Mouse (Mus musculus) left cerebral cortex, adult 9 months (tissue): ENCODE measurements at regions not wholly inside any gene's neighbourhood (a gene's known extent, or its start where the extent isn't known, plus 50 kb on each side); places are given as distances from the start of the nearest gene placed in this dataset.

Experiments
- DNase-seq, 2 experiments: peaks; one replicate each; pipeline ENCODE4 v3.0.0; 2022; ENCODE audit warnings: low spot score in 2 of 2

GRCm38 (mm10) chr10:95124476-95124875 lies 179.8 kb upstream of the Plxnc1 start:
- DNase-seq = no peak

- no peak for DNase-seq
These were observed 175.4 kb upstream of the Plxnc1 start for GRCm38 (mm10) chr10:95120007-95120406.

DNA sequence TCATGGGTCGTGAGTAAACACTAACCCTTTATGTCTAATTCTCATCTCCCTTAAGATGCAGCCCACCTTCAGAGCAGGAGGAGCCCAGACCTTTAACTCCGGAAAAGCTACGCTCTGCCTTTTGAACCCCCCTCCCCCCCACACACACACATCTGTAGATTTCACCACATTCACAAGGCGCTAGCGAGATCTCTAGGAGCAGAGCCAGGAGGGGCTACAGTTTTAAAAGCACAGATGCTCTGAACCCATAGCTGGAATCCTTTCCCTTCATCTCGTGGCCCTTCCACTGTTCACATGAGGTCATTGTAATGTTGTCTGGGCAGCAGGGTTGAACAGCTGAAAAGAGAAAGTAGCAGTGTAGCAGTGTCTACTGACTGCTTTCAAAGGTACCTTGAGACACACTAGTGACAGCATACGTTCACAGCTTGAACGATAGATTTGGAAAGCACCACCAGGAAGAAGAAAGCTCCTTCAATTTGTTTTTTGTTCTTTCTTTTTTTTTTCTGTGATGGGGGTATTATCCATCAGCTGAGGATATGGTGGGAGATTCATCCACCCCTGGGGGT lies 174.2 kb upstream of the Plxnc1 start:
- DNase-seq = no peak

- DNase-seq = no peak
These were observed 173.1 kb upstream of the Plxnc1 start for GRCm38 (mm10) chr10:95117731-95118212.

DNA sequence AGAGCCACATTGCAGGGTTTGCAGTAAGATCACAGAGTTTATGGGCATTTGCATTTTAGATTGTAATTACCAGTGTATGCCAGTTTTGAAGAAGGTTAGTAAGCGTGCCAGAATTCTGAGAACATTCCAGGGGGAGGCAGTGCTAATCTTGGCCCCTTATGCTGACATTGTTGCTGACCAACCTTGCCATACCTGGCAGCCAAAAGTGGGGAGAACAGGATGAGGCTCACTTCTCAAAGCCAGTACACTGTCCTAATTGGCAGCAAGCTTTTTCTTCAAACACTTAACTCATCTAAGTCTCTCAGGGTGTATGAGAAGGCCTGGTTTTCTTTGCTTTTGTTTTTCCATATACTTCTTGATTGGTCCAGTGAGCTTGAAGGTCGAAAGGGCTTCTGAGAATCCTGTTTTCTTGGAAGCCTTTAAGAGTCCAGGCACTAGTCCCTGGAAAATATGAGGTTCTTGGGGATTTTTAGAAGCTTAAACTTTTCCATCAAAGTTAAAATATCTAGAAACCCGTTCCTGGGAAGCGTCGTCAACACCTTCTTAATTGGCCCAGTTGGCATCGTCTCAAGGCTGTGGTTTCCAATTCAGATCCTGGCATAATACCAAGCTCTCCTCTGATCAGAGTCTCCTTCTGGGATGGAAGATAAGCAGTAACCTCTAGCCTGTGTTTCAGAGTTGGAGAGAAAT lies 172.6 kb upstream of the Plxnc1 start:
- DNase-seq = no peak

GRCm38 (mm10) chr10:95116579-95117011 lies 172.0 kb upstream of the Plxnc1 start:
- DNase-seq = no peak

DNA sequence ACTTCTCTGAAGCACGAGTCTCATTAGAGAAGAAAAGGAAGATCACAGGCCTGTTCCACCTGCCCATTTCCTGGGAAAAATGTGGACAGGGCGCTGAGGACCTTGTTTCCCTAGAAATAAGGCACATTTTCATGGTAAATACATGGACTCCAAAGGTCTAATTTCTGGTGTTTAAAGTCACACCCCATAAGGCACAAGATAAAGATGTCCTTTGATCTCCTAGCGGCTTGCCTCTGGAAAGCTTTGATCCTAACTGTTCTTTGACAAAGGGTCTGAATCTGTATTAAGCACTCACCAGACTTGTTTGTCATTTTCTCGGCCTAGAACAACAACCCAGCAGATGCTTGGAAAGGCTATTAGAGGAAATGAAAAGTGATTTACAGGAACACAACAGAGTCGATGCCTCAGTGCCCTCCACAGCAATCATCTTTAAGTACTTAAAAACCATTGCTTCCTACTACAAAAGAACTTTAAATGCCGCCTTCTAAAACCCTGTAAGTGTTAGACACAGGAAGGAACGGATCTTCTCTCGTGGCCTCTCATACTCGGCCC lies 168.3 kb upstream of the Plxnc1 start:
- DNase-seq = no peak

DNA sequence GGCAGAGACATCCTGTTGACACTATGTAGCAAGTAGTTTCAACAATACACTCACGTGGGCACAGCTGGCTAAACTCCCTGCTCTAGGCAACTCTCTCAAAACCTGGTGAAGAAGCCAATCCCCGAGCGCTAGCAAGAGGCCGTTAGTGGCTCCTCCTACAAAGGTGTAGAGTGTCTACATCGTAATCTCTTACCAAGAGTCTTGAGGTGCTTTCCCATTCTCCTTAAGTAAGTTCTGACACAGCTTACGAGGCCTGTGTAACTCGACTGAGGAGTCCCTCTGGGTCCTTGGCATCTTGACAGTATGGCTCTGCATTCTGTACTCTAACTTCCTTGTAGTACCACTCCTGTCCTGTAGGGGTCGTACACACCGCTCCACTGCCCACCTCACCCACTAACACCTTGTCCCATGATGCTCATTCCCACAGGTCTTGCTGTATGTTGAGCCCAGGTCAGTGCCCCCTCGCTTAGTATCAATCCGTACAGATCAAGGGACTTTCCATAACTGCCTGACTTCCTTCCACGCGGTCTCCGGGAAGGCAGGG lies 167.7 kb upstream of the Plxnc1 start:
- DNase-seq = no peak

- DNase-seq = no peak
These were observed 166.2 kb upstream of the Plxnc1 start for GRCm38 (mm10) chr10:95110786-95111185.

GRCm38 (mm10) chr10:95109576-95109975 lies 164.9 kb upstream of the Plxnc1 start:
- no peak for DNase-seq

- DNase-seq = no peak
These were observed 163.1 kb upstream of the Plxnc1 start for GRCm38 (mm10) chr10:95107532-95108251.

DNA sequence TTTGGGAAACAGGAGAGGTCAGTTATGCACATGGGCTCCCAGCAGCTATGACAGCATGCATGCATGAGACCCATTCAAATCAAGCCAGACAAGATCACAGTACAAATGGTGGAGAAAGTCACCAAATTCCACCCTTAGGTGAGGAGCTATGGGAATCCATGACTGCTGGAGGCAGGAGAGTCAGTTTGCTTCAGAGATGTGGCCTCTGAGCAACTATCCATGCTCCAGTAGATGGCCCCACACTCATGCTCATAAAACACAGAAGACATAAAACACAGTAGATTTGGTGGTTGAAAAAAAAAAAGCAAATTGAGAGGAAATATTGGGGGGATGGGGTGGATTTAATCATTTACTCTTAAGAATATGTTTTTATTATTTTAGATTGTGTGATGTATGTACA lies 159.2 kb upstream of the Plxnc1 start:
- peak in 1 of 2 experiments; percentile 35 for DNase-seq

DNA sequence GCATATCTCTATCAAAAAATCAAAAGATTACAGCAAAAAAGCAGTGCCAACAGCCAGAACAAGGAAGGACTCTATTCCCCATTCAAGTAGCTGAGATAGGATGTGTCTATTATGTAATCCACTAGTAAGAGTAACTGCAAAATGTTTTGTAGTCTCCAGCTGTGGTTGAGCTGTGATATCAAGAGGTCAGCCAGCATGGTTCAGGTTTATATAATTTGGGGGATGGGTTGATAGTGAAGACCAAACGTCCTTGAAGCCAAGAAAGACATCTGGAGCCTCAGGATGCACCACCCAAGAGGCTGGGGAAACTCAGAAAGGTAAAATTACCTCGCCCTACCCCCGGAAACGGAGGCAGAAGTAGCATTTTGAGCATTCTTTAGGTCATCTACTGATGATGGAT lies 158.3 kb upstream of the Plxnc1 start:
- no peak for DNase-seq

DNA sequence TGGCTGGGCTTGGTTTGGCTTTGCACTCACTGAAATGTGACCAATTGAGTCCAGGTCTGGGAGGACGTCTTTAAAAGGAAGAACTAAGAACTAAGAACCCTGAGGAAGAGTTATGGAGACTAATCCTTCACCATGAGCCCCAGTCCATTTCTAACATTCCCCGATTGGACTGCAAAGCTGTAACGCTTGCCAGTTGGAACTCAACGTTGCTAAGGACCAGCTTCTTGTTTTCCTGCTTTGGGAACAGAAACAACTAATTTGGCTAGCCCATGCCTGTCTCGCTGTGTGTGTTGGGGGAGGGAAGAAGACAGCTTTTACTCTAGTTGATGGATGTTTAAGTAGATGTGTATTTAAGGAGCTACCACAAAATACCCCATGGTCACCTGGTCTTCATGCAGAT lies 155.3 kb upstream of the Plxnc1 start:
- DNase-seq = no peak

- no peak for DNase-seq
These were observed 151.2 kb upstream of the Plxnc1 start for GRCm38 (mm10) chr10:95095847-95096246.

GRCm38 (mm10) chr10:95094771-95095170 lies 150.1 kb upstream of the Plxnc1 start:
- DNase-seq = no peak

DNA sequence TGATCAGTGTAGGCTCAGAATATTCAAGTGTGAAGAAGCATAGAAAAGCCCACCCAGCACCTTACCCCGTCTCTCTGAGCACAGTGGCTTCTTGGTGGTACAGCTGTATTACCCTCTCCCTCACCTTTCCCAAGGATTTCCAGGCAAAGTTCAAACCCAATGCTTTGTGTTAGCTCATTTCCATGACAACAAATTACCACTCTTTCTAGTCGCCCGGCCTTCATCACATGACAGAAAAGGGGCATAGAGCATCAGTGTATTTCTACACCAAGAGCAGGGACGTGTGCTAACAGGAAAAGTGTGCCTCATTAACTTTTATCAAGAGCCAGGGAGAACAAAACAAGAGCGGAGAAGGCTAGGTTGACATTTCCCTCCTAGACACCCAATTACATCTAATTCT lies 148.6 kb upstream of the Plxnc1 start:
- no peak for DNase-seq

DNA sequence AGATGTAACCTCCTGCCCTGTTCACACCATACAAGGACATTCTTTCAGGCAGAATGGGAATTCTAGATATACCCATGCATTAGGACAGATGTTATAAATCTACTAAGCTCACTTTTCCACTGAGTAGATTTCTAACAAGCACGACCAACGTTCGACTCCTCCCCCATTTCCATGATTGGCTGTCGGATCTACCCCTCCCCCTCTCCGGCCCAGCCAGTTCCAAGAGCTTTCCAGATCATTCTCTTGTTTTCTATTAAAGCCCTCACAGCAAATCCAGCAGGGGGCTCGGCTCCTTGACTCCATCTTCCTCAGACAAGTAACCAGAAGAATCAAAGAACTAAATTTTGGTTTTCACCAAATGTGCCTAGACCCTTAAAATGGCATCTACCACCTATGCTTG lies 146.5 kb upstream of the Plxnc1 start:
- no peak for DNase-seq

DNA sequence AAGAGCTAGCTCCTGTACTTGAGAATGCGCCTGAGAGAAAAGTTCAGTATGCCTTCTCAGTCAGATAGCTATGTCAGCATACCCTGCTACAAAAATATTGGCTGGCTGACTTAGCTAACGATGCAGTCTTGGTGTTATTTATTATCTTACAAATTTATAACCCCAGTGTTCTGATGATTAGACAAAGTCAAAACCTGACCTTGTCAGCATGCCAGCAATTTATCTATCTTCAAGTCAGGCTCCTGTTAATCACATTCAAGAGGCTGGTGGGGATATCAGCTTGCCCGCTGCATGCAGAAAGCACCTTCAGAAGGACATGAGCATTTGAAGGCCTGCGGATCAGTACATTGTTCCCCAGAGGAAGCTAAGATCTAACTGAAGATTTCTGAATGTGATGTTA lies 146.0 kb upstream of the Plxnc1 start:
- no peak for DNase-seq

GRCm38 (mm10) chr10:95090035-95090434 lies 145.4 kb upstream of the Plxnc1 start:
- no peak for DNase-seq

DNA sequence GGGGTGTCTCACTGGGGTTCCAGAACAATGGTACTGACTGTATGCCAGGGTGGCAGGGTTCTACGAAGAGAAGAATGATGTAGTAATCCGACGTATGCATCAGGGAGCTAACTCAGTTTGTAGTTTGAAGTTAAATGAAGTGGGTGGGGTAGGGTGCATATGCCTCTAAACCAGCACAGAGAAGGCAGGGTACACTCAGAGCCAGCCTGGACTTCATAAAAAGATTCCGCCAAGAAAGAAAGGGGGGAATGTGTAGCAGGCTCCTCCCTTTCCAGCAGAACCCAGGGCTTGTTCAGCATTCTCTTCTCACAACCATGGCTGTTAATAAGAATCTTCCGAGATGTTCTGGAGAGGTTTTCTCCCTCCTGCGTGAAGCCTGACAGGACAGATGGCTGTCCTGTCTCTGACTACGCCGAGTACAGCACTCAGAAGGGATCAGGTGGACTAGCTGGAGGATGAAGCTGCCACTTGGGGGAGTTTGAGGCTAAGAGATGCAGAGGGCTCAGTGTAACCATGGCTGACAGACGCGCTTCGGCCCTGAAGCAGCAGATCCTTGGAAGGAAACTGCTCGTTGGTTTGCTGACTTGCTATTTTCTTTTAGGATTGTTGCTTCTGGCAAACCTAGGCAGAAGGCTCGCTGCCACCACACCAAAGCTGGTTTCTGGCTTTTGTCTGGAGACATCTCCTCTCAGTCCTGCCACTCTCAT lies 143.4 kb upstream of the Plxnc1 start:
- peak in 1 of 2 experiments; percentile 65 for DNase-seq

DNA sequence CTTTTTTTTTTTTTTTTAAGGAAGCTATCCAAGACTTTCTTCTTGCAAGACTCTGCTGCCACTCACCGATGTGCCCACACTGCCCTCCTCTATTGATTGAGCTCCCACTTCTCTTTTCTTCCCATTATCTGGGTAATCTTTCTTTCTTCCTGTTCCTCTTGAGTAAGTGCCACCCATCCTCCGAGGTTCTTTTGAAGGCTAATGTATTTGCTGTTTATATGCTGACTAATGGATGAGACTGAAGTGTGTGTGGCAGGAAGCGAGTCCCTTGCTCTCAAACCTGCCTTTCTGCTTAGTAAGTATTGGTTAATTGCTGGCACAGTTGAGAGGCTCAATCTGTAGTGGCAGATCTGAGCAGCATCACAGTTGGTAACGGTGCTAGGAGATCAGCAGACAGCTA lies 142.1 kb upstream of the Plxnc1 start:
- DNase-seq = no peak
